Mouse (Mus musculus): Measurements from ENCODE around the gene Tor3a.

DNA sequence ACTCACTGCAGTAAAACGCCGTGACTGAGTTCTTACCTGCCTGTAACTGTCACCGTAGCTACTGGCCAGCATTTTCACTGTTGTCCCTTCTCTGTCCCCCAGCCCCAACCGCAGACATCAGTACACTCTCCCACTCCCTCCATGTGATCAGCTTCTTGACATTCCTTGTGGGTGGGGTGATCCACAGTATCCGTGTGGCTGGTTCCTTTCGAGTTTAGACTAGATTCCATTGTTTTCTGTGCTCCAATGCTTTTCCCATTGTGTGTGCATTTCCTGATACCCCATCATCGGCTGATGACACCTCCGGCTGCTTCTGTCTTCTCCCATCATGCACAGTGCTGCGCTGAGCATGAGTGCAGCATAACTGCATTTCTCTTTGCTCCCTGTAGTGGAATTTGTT lies 23.5 kb downstream of the Tor3a start:
- TF ChIP-seq CTCF (IDR thresholded peaks at IDR 0.05; ENCODE audit: low read depth, low read length), result no peak
- TF ChIP-seq POLR2A (IDR thresholded peaks at IDR 0.05; ENCODE audit: insufficient read depth, low read length), result no peak
- TF ChIP-seq EP300 (IDR thresholded peaks at IDR 0.05; ENCODE audit: insufficient read depth, low read depth, low read length), result no peak

All from ES-Bruce4 (cell line).